Mouse (Mus musculus) myocyte (in vitro differentiated cells): ENCODE measurements around the gene Zfp874b.

ENCODE experiments used
- CEBPB ChIP-seq: IDR thresholded peaks from 2 replicates; pipeline ENCODE4 v1.6.1; 2011; ENCODE audit warnings: mild to moderate bottlenecking, moderate library complexity; ENCODE audit not compliant: poor library complexity, insufficient read depth, severe bottlenecking
- E2F4 ChIP-seq: IDR thresholded peaks from one replicate; pipeline ENCODE4 v1.6.1; 2011; ENCODE audit warnings: mild to moderate bottlenecking, control low read depth, moderate library complexity; ENCODE audit not compliant: insufficient read depth
- MAX ChIP-seq: IDR thresholded peaks from one replicate; pipeline ENCODE4 v1.6.1; 2011; ENCODE audit warnings: low read depth, mild to moderate bottlenecking, control low read depth
- MYOG ChIP-seq, 3 experiments: IDR thresholded peaks; one replicate each; pipeline ENCODE4 v1.6.1; 2011; ENCODE audit warnings: control low read depth in 2 of 3, low read depth in 2 of 3, mild to moderate bottlenecking in 2 of 3; ENCODE audit not compliant: insufficient read length in 2 of 3, control insufficient read depth in 1 of 3, insufficient read depth in 1 of 3
- POLR2A ChIP-seq: IDR thresholded peaks from one replicate; pipeline ENCODE4 v1.6.1; 2011; ENCODE audit warnings: low read depth, mild to moderate bottlenecking, control low read depth, moderate library complexity; ENCODE audit not compliant: insufficient read length
- POLR2AphosphoS2 ChIP-seq: IDR thresholded peaks from one replicate; pipeline ENCODE4 v1.6.1; 2011; ENCODE audit warnings: low read depth, control low read depth; ENCODE audit not compliant: insufficient read length
- SRF ChIP-seq: IDR thresholded peaks from one replicate; pipeline ENCODE4 v1.6.1; 2011; ENCODE audit warnings: low read depth; ENCODE audit not compliant: control insufficient read depth, insufficient read length
- TCF3 ChIP-seq: IDR thresholded peaks from one replicate; pipeline ENCODE4 v1.6.1; 2011; ENCODE audit warnings: low read depth, control low read depth; ENCODE audit not compliant: insufficient read length
- USF1 ChIP-seq: IDR thresholded peaks from one replicate; pipeline ENCODE4 v1.6.1; 2011; ENCODE audit warnings: low read depth, mild to moderate bottlenecking, control low read depth, moderate library complexity

- TF ChIP-seq SRF (no peak), USF1 (no peak), MAX (no peak), POLR2A (no peak), POLR2AphosphoS2 (no peak), E2F4 (no peak), CEBPB (no peak), MYOG (IDR thresholded peaks at IDR 0.05; ENCODE audit: control insufficient read depth in 1 of 3, insufficient read depth in 1 of 3, insufficient read length in 2 of 3, low read depth in 2 of 3) (no peak), TCF3 (no peak)
Measured at GRCm38 (mm10) chr13:67527049-67527730, 43.1 kb upstream of the Zfp874b start.
